ENCODE assay signal across 20 mouse cellular contexts in genomic region chr2:155632138-155632936, GRCm38 (mm10). TPM values are rescaled to one million over a fixed set of nuclear protein-coding genes. Genes with fewer than 3 reads are reported as not detected.
DNase-seq lines count a peak whose midpoint lies in the region; ATAC-seq and TF ChIP-seq lines count a peak whose summit lies in the region.
"Had no signal": no experiment of that assay in that cellular context is flagged by ENCODE, and none has a peak within 500 bp of the region (broad histone marks: within the 10 kb centered on the region; RNA-seq: fewer than 3 reads in every experiment).

No protein-coding gene starts in this region.

- no peak for ATAC-seq in hindbrain, embryonic 11.5 days (ENCODE audit: low FRiP score)
- no peak for ATAC-seq in hindbrain, embryonic 12.5 days (ENCODE audit: low FRiP score)
- ATAC-seq in midbrain, embryonic 11.5 days (ENCODE audit: low FRiP score) = no peak
- ATAC-seq in midbrain, embryonic 16.5 days = no peak

- H3K4me3 ChIP-seq in hindbrain, embryonic 11.5 days (ENCODE audit: low read depth, low read length) = no peak overlapping the region
- H3K4me3 ChIP-seq in hindbrain, embryonic 12.5 days = no peak overlapping the region
- no peak overlapping the region for H3K4me3 ChIP-seq in midbrain, embryonic 11.5 days (ENCODE audit: low read depth, low read length)
- H3K4me3 ChIP-seq in midbrain, embryonic 16.5 days (ENCODE audit: low read depth, low read length) = no peak overlapping the region
- peak overlapping the region; percentile 44 to 46 for H3K4me3 ChIP-seq in ES-E14 (ENCODE audit: insufficient read depth in 1 of 2, low read depth in 1 of 2, low read length in 2 of 2, poor library complexity in 1 of 2, severe bottlenecking in 1 of 2)
- H3K4me3 ChIP-seq: erythroblast, embryonic 14.5 days; limb, embryonic 10.5 days; limb, embryonic 15.5 days; liver, embryonic 13.5 days; stomach, embryonic 15.5 days had no signal

- in situ Hi-C loops in ES-E14 (cut with MboI; ENCODE audit: low sequenced_read_pairs in 2 of 2, unreplicated experiment in 2 of 2) = no loop called here

- no peak overlapping the region for H3K9ac ChIP-seq in hindbrain, embryonic 11.5 days (ENCODE audit: low read depth, low read length)
- H3K9ac ChIP-seq in hindbrain, embryonic 12.5 days = no peak overlapping the region
- H3K9ac ChIP-seq in midbrain, embryonic 11.5 days (ENCODE audit: low read length) = no peak overlapping the region
- no peak overlapping the region for H3K9ac ChIP-seq in midbrain, embryonic 16.5 days (ENCODE audit: low read depth, low read length)
- peak overlapping the region; percentile 20; the same call in 1 of the 2 replicates for H3K9ac ChIP-seq in ES-E14 (ENCODE audit: insufficient read depth, low read depth, low read length, poor library complexity, severe bottlenecking)
- H3K9ac ChIP-seq: hindbrain, embryonic 14.5 days; limb, embryonic 15.5 days; liver, embryonic 13.5 days; stomach, embryonic 15.5 days had no signal

- peaks cover 3% of the 10 kb centered on the region; the same call in 1 of the 2 replicates for H3K36me3 ChIP-seq in hindbrain, embryonic 11.5 days (ENCODE audit: control insufficient read depth, insufficient read depth, low read length)
- peaks cover 61% of the 10 kb centered on the region for H3K36me3 ChIP-seq in hindbrain, embryonic 12.5 days
- peaks cover 15% of the 10 kb centered on the region for H3K36me3 ChIP-seq in midbrain, embryonic 11.5 days (ENCODE audit: control insufficient read depth, insufficient read depth, low read length)
- H3K36me3 ChIP-seq in midbrain, embryonic 16.5 days (ENCODE audit: control insufficient read depth, insufficient read depth, low read length) = peaks cover 29% of the 10 kb centered on the region
- H3K36me3 ChIP-seq in ES-E14 (ENCODE audit: control insufficient read depth, insufficient read depth, low read length, poor library complexity, severe bottlenecking) = peaks cover 15% of the 10 kb centered on the region; the same call in 1 of the 2 replicates

- H3K9me3 ChIP-seq in hindbrain, embryonic 11.5 days (ENCODE audit: control insufficient read depth, low read length) = no peaks in the 10 kb centered on the region
- no peaks in the 10 kb centered on the region for H3K9me3 ChIP-seq in hindbrain, embryonic 12.5 days (replicated peaks)
- no peaks in the 10 kb centered on the region for H3K9me3 ChIP-seq in midbrain, embryonic 11.5 days (ENCODE audit: control insufficient read depth, low read length)
- H3K9me3 ChIP-seq in midbrain, embryonic 16.5 days (replicated peaks; ENCODE audit: control insufficient read depth, low read length, poor library complexity, severe bottlenecking) = no peaks in the 10 kb centered on the region
- no peaks in the 10 kb centered on the region for H3K9me3 ChIP-seq in ES-E14 (ENCODE audit: control insufficient read depth, insufficient read depth, low read depth, low read length)
- H3K9me3 ChIP-seq: limb, embryonic 10.5 days; limb, embryonic 15.5 days; liver, embryonic 13.5 days; stomach, embryonic 15.5 days had no signal

- no peak overlapping the region for H3K27ac ChIP-seq in hindbrain, embryonic 11.5 days (ENCODE audit: low read depth, low read length)
- H3K27ac ChIP-seq in hindbrain, embryonic 12.5 days = no peak overlapping the region
- no peak overlapping the region for H3K27ac ChIP-seq in midbrain, embryonic 11.5 days (ENCODE audit: low read depth, low read length)
- H3K27ac ChIP-seq in midbrain, embryonic 16.5 days (ENCODE audit: low read length) = no peak overlapping the region
- H3K27ac ChIP-seq in ES-E14 (ENCODE audit: insufficient read depth, low read depth, low read length, poor library complexity, severe bottlenecking) = no peak overlapping the region
- H3K27ac ChIP-seq: hindbrain, embryonic 14.5 days; limb, embryonic 10.5 days; limb, embryonic 15.5 days; liver, embryonic 13.5 days; stomach, embryonic 15.5 days had no signal

- H3K4me2 ChIP-seq in hindbrain, embryonic 11.5 days (replicated peaks; ENCODE audit: low read depth, low read length) = no peak overlapping the region
- H3K4me2 ChIP-seq in hindbrain, embryonic 12.5 days (replicated peaks) = no peak overlapping the region
- H3K4me2 ChIP-seq in midbrain, embryonic 11.5 days = no peak overlapping the region
- no peak overlapping the region for H3K4me2 ChIP-seq in midbrain, embryonic 16.5 days (ENCODE audit: low read length)
- H3K4me2 ChIP-seq: hindbrain, embryonic 14.5 days; limb, embryonic 15.5 days; liver, embryonic 13.5 days; stomach, embryonic 15.5 days had no signal

- H3K4me1 ChIP-seq in hindbrain, embryonic 11.5 days (replicated peaks; ENCODE audit: control insufficient read depth, insufficient read depth, low read length) = peaks cover 5% of the 10 kb centered on the region
- H3K4me1 ChIP-seq in hindbrain, embryonic 12.5 days = peaks cover 25% of the 10 kb centered on the region
- H3K4me1 ChIP-seq in midbrain, embryonic 11.5 days (ENCODE audit: control insufficient read depth, insufficient read depth, low read length) = peaks cover 11% of the 10 kb centered on the region
- H3K4me1 ChIP-seq in midbrain, embryonic 16.5 days (ENCODE audit: control insufficient read depth, insufficient read depth, low read length) = peaks cover 10% of the 10 kb centered on the region
- H3K4me1 ChIP-seq in ES-E14 (ENCODE audit: control insufficient read depth in 2 of 2, insufficient read depth in 2 of 2, low read length in 2 of 2, poor library complexity in 1 of 2) = peaks cover 0 to 23% of the 10 kb centered on the region in 2 experiments; a peak in 1 of 4 replicates

- WGBS in hindbrain, embryonic 11.5 days = 69% methylated on average over 30 of the region's 30 CpGs
- 70% methylated on average over 30 of the region's 30 CpGs for WGBS in hindbrain, embryonic 12.5 days
- WGBS in midbrain, embryonic 11.5 days = 67% methylated on average over 30 of the region's 30 CpGs
- WGBS in midbrain, embryonic 16.5 days = 74% methylated on average over 30 of the region's 30 CpGs

- peak; percentile 8 for DNase-seq in hindbrain, embryonic 11.5 days (ENCODE audit: low spot score)
- DNase-seq in midbrain, embryonic 11.5 days (ENCODE audit: low spot score, missing footprints) = peak; percentile 78
- no peak for DNase-seq in ES-E14 (ENCODE audit: low read depth, low spot score)
- no peak for DNase-seq in ovary, postnatal 14 days (ENCODE audit: low spot score)
- DNase-seq: adrenal gland, postnatal 25 days; B cell, adult 2 months; gastrocnemius, postnatal 10 days; heart, postnatal 14 days; kidney, adult 18-20 months; kidney, postnatal 36 days; liver, embryonic 13.5 days; right cerebral cortex, postnatal 25 days had no signal

- H3K27me3 ChIP-seq in hindbrain, embryonic 11.5 days (ENCODE audit: control insufficient read depth, insufficient read depth, low read length) = peaks cover 54% of the 10 kb centered on the region
- peaks cover 71% of the 10 kb centered on the region for H3K27me3 ChIP-seq in hindbrain, embryonic 12.5 days
- peaks cover 53% of the 10 kb centered on the region for H3K27me3 ChIP-seq in midbrain, embryonic 11.5 days (ENCODE audit: control insufficient read depth, insufficient read depth, low read length)
- H3K27me3 ChIP-seq in midbrain, embryonic 16.5 days (ENCODE audit: control insufficient read depth, insufficient read depth, low read depth, low read length) = peaks cover 36% of the 10 kb centered on the region

TF ChIP-seq in ES-E14, 5 proteins besides CTCF, POLR2A, EP300 and RAD21:
- TF ChIP-seq HCFC1 (IDR thresholded peaks at IDR 0.05; ENCODE audit: borderline replicate concordance, insufficient read depth, low read length) (no peak), ZC3H11A (IDR thresholded peaks at IDR 0.05; ENCODE audit: borderline replicate concordance, low read depth, low read length) (no peak), CHD2 (IDR thresholded peaks at IDR 0.05; ENCODE audit: low read depth, low read length) (no peak), ZNF384 (IDR thresholded peaks at IDR 0.05; ENCODE audit: low read depth, low read length) (no peak), MAFK (IDR thresholded peaks at IDR 0.05; ENCODE audit: insufficient read depth, low read depth, low read length) (no peak)

RNA-seq across cellular contexts. Expression of gene Myh7b, which starts 21.3 kb away (rescaled TPM):
- polyA plus RNA-seq in hindbrain, embryonic 11.5 days (2014; fragmentation: Nextera tagmentation; extraction: Ambion mirVana) = 0.46 and 0.52 TPM in 2 replicates
- 0.61 and 1.6 TPM in 2 replicates for polyA plus RNA-seq in hindbrain, embryonic 12.5 days (2016; fragmentation: Nextera tagmentation; extraction: Ambion mirVana)
- polyA plus RNA-seq in midbrain, embryonic 11.5 days (2014; fragmentation: Nextera tagmentation; extraction: Ambion mirVana) = 0.59 and 0.63 TPM in 2 replicates
- polyA plus RNA-seq in midbrain, embryonic 16.5 days (2015; fragmentation: Nextera tagmentation; extraction: Ambion mirVana) = 0.80 and 1.0 TPM in 2 replicates
- total RNA-seq in ES-E14 (2012; rRNA removed) = 5.4 and 8.0 TPM in 2 replicates
- total RNA-seq: common myeloid progenitor, adult 5-6 weeks had no signal

RNA-seq across cellular contexts. Expression of gene Gss, which starts 39.7 kb away (rescaled TPM):
- 14.7 and 15.9 TPM in 2 replicates for polyA plus RNA-seq in hindbrain, embryonic 11.5 days (2014; fragmentation: Nextera tagmentation; extraction: Ambion mirVana)
- polyA plus RNA-seq in hindbrain, embryonic 12.5 days (2016; fragmentation: Nextera tagmentation; extraction: Ambion mirVana) = 17.0 and 18.3 TPM in 2 replicates
- polyA plus RNA-seq in midbrain, embryonic 11.5 days (2014; fragmentation: Nextera tagmentation; extraction: Ambion mirVana) = 14.7 and 17.5 TPM in 2 replicates
- polyA plus RNA-seq in midbrain, embryonic 16.5 days (2015; fragmentation: Nextera tagmentation; extraction: Ambion mirVana) = 13.6 and 15.1 TPM in 2 replicates
- total RNA-seq in ES-E14 (2012; rRNA removed) = 17.8 and 27.8 TPM in 2 replicates

RNA-seq across cellular contexts. Expression of gene Trpc4ap, which starts 59.8 kb away (rescaled TPM):
- 154 and 157 TPM in 2 replicates for polyA plus RNA-seq in hindbrain, embryonic 11.5 days (2014; fragmentation: Nextera tagmentation; extraction: Ambion mirVana)
- polyA plus RNA-seq in hindbrain, embryonic 12.5 days (2016; fragmentation: Nextera tagmentation; extraction: Ambion mirVana) = 190 and 204 TPM in 2 replicates
- 138 and 144 TPM in 2 replicates for polyA plus RNA-seq in midbrain, embryonic 11.5 days (2014; fragmentation: Nextera tagmentation; extraction: Ambion mirVana)
- polyA plus RNA-seq in midbrain, embryonic 16.5 days (2015; fragmentation: Nextera tagmentation; extraction: Ambion mirVana) = 152 and 157 TPM in 2 replicates
- total RNA-seq in ES-E14 (2012; rRNA removed) = 40.1 and 50.0 TPM in 2 replicates

Comparison
In these comparisons a context has a peak if more than half of its experiments do, and no peak if none do; other contexts are left out.
1. DNase-seq: peak in hindbrain, embryonic 11.5 days (single experiment) and midbrain, embryonic 11.5 days (single experiment); none in ES-E14 (single experiment) and ovary, postnatal 14 days (single experiment).
2. H3K4me3 ChIP-seq: peak in ES-E14 (2 of 2); none in hindbrain, embryonic 11.5 days (single experiment), hindbrain, embryonic 12.5 days (single experiment), midbrain, embryonic 11.5 days (single experiment) and midbrain, embryonic 16.5 days (single experiment).